Mouse (Mus musculus) layer of hippocampus, postnatal 14 days (tissue): ENCODE measurements around the gene Tmtc1. TPM values are rescaled to one million over a fixed set of nuclear protein-coding genes. Genes with fewer than 3 reads are reported as not detected.

Experiments
- DNase-seq, 2 experiments: peaks; one replicate each; pipeline ENCODE4 v3.0.0; 2021 to 2022; ENCODE audit warnings: low spot score in 2 of 2, mixed read lengths in 1 of 2
- long read RNA-seq, 2 experiments: library from polyadenylated mRNA; stranded (forward); transcript quantifications; one replicate each; pipeline ENCODE4 v2.0.0; 2021
- total RNA-seq, 2 experiments: library from RNA; stranded (reverse); gene quantifications; 2 replicates each; pipeline ENCODE4 v1.2.3; 2021

Tmtc1 gene
- 10 to 100 TPM; 26.4 to 27.1 TPM for total RNA-seq
- long read RNA-seq, experiment 1, full-length matches to known transcripts: 4 of 8 reads
- long read RNA-seq, experiment 1, partial matches to known transcripts: 1 of 8 reads
- long read RNA-seq, experiment 1, other reads (novel, unspliced or antisense): 3 of 8 reads
- long read RNA-seq, experiment 2, full-length matches to known transcripts: 3 of 9 reads
- long read RNA-seq, experiment 2, partial matches to known transcripts: 3 of 9 reads
- long read RNA-seq, experiment 2, other reads (novel, unspliced or antisense): 3 of 9 reads

GRCm38 (mm10) chr6:148443726-148444701 is at the start of gene Tmtc1:
Gene Tmtc1, minus strand, starts transcription at chr6:148444389.
- DNase-seq: peak; percentile 53 to 62

- no peak for DNase-seq
These were observed 47.7 kb upstream of the Tmtc1 start for GRCm38 (mm10) chr6:148491849-148492248.

- DNase-seq: no peak
These were observed 42.6 kb upstream of the Tmtc1 start for GRCm38 (mm10) chr6:148486756-148487155.

- no peak for DNase-seq
These were observed 37.7 kb upstream of the Tmtc1 start for GRCm38 (mm10) chr6:148481894-148482293.

- DNase-seq: no peak
These were observed 35.6 kb upstream of the Tmtc1 start for GRCm38 (mm10) chr6:148479671-148480237.

GRCm38 (mm10) chr6:148478350-148478749 is 34.2 kb upstream of the Tmtc1 start:
- no peak for DNase-seq

GRCm38 (mm10) chr6:148472289-148472688 is 28.1 kb upstream of the Tmtc1 start:
- no peak for DNase-seq

- no peak for DNase-seq
These were observed 23.8 kb upstream of the Tmtc1 start for GRCm38 (mm10) chr6:148467924-148468389.

- DNase-seq: no peak
These were observed 23.2 kb upstream of the Tmtc1 start for GRCm38 (mm10) chr6:148467170-148467921.

- no peak for DNase-seq
These were observed 15.4 kb upstream of the Tmtc1 start for GRCm38 (mm10) chr6:148459636-148460035.

- no peak for DNase-seq
These were observed 11.3 kb upstream of the Tmtc1 start for GRCm38 (mm10) chr6:148455470-148455869.

GRCm38 (mm10) chr6:148454740-148455139 is 10.6 kb upstream of the Tmtc1 start:
- no peak for DNase-seq

GRCm38 (mm10) chr6:148448151-148448550 is 4.0 kb upstream of the Tmtc1 start:
- DNase-seq: no peak

GRCm38 (mm10) chr6:148446113-148446512 is 1.9 kb upstream of the Tmtc1 start:
- no peak for DNase-seq

- no peak for DNase-seq
These were observed 607 bp upstream of the Tmtc1 start for GRCm38 (mm10) chr6:148444796-148445195.

- DNase-seq: peak; percentile 11 to 21
These were observed 881 bp downstream of the Tmtc1 start for GRCm38 (mm10) chr6:148443291-148443725.

- DNase-seq: peak; percentile 22 to 42
These were observed 1.4 kb downstream of the Tmtc1 start for GRCm38 (mm10) chr6:148442671-148443290.

GRCm38 (mm10) chr6:148441871-148442270 is 2.3 kb downstream of the Tmtc1 start:
- no peak for DNase-seq

- DNase-seq: no peak
These were observed 5.1 kb downstream of the Tmtc1 start for GRCm38 (mm10) chr6:148439101-148439500.

- DNase-seq: no peak
These were observed 6.6 kb downstream of the Tmtc1 start for GRCm38 (mm10) chr6:148437565-148437964.
